Mouse (Mus musculus): ENCODE measurements at regions not wholly inside any gene's neighbourhood (a gene's known extent, or its start where the extent isn't known, plus 50 kb on each side); places are given as distances from the start of the nearest gene placed in this dataset.

DNA sequence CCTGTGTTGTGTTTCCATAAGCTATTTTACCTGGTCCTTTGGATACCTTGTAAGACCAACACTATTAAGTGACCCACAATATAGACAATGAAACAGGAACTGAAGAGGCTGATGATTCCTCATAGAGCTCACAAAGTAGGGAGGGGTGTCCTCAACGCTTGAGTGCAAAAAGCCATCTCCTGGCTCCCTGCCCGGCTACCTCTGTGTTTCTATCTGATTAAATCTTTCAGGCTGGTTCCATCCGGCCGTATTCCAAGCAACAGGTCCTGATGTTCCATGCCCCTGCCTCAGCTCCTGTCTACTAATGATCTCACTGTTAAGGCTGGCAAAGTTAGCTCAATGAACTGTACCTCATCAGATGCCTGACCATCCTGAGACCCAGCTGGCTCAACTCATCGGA is 75.3 kb upstream of the Spdye4c start:
- peaks cover 14% of the 10 kb centered on the region; the same call in 1 of the 2 replicates for H3K9me3 ChIP-seq (ENCODE audit: low read length)
- no peak for TF ChIP-seq POU5F1 (IDR thresholded peaks at IDR 0.05; ENCODE audit: borderline replicate concordance, low read length)
- TF ChIP-seq CTCF (conservative IDR thresholded peaks at IDR 0.05; ENCODE audit: low read length), result no peak
- no peak for TF ChIP-seq NANOG (IDR thresholded peaks at IDR 0.05; ENCODE audit: borderline replicate concordance, low read length)
- H3K4me1 ChIP-seq (replicated peaks; ENCODE audit: low read depth, low read length), result no peaks in the 10 kb centered on the region
- no peak overlapping the region for H3K4me3 ChIP-seq (replicated peaks; ENCODE audit: low read length)
- H3K27me3 ChIP-seq (ENCODE audit: insufficient read depth, low read length), result peaks cover 3% of the 10 kb centered on the region; the same call in 1 of the 2 replicates
- H3K36me3 ChIP-seq (ENCODE audit: insufficient read depth, low read length), result no peaks in the 10 kb centered on the region

DNA sequence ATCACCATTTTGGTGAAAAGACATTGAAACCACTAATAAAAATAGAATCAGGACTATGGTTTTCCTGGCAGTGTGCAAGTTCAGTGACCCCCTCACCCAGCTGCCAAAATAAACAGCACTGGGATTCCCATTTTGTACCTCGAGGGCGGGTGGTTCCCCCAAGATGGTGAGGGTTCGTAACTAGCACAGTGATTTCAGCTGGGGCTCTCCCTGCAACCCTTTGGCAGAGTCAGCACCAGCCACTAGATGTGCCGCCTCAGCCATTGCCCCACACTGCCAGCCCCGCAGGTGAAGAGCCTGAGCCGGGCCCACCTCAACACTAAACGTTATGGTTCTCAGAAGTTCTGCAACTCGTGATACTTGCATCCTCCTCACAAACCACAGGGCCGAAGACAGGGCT is 74.3 kb upstream of the Spdye4c start:
- H3K4me1 ChIP-seq (replicated peaks; ENCODE audit: low read depth, low read length), result no peaks in the 10 kb centered on the region
- TF ChIP-seq CTCF (conservative IDR thresholded peaks at IDR 0.05; ENCODE audit: low read length) (no peak), NANOG (IDR thresholded peaks at IDR 0.05; ENCODE audit: borderline replicate concordance, low read length) (no peak), POU5F1 (IDR thresholded peaks at IDR 0.05; ENCODE audit: borderline replicate concordance, low read length) (no peak)
- no peaks in the 10 kb centered on the region for H3K36me3 ChIP-seq (ENCODE audit: insufficient read depth, low read length)
- peaks cover 3% of the 10 kb centered on the region; the same call in 1 of the 2 replicates for H3K27me3 ChIP-seq (ENCODE audit: insufficient read depth, low read length)
- no peak overlapping the region for H3K4me3 ChIP-seq (replicated peaks; ENCODE audit: low read length)
- peaks cover 14% of the 10 kb centered on the region; the same call in 1 of the 2 replicates for H3K9me3 ChIP-seq (ENCODE audit: low read length)

DNA sequence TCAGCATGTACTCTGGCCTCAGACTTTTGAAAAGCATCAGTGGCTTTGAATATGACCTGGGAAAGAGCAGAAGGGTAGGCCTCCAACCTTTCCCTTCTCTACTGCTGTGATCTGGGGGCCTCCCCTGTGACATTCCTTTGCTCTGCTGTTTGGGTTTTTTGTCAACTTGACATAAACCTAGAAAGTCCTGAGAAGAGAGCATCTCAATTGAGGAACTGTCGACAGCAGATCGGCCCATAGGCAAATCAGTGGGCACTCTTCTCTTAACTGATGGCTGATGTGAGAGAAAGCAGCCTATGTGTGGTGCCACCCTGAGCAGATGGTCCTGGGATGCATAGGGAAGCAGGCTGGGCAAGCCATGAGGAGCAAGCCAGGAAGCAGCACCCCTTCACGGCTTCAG is 72.9 kb upstream of the Spdye4c start:
- TF ChIP-seq NANOG (IDR thresholded peaks at IDR 0.05; ENCODE audit: borderline replicate concordance, low read length), result no peak
- TF ChIP-seq CTCF (conservative IDR thresholded peaks at IDR 0.05; ENCODE audit: low read length), result no peak
- TF ChIP-seq POU5F1 (IDR thresholded peaks at IDR 0.05; ENCODE audit: borderline replicate concordance, low read length), result no peak
- H3K36me3 ChIP-seq (ENCODE audit: insufficient read depth, low read length), result no peaks in the 10 kb centered on the region
- no peak overlapping the region for H3K4me3 ChIP-seq (replicated peaks; ENCODE audit: low read length)
- H3K27me3 ChIP-seq (ENCODE audit: insufficient read depth, low read length), result peaks cover 3% of the 10 kb centered on the region; the same call in 1 of the 2 replicates
- peaks cover 14% of the 10 kb centered on the region; the same call in 1 of the 2 replicates for H3K9me3 ChIP-seq (ENCODE audit: low read length)
- no peaks in the 10 kb centered on the region for H3K4me1 ChIP-seq (replicated peaks; ENCODE audit: low read depth, low read length)

DNA sequence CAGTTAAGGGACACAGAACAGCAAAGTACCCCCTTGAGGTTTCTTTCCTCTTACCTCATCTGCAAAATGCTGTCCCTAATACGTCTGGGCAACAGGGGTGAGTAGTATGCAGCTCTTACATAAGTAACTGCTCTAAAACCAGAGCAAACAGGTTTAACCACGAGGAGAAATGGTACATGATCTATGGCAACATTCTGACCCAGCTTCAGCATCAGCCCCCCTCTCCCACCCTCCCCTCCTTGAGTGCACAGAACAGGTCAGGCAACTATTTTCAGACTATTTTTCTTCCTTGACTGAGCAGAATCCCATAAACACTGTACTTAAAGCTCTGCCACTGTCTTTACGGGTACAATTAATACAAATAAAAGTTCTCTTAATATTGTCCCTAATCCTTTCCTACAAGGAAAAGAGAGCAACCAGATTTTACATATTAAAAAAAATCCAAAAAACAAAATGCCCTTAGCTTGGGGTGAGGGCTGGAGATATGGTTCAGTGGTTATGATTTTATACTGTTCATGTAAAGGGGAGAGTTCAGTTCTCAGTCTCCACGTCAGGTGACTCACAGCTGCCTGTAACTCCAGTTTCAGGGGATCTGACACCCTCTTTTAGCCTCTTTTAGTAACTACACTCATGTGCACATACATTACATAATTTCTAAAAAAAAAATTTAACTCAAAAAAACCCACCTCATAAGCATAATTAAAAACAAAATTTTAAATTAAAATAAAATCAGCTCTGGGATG is 69.1 kb upstream of the Spdye4c start:
- H3K4me1 ChIP-seq (replicated peaks; ENCODE audit: low read depth, low read length), result no peaks in the 10 kb centered on the region
- no peak overlapping the region for H3K4me3 ChIP-seq (replicated peaks; ENCODE audit: low read length)
- TF ChIP-seq POU5F1 (IDR thresholded peaks at IDR 0.05; ENCODE audit: borderline replicate concordance, low read length), result no peak
- no peak for TF ChIP-seq NANOG (IDR thresholded peaks at IDR 0.05; ENCODE audit: borderline replicate concordance, low read length)
- TF ChIP-seq CTCF (conservative IDR thresholded peaks at IDR 0.05; ENCODE audit: low read length), result no peak
- peaks cover 1% of the 10 kb centered on the region; the same call in 1 of the 2 replicates for H3K27me3 ChIP-seq (ENCODE audit: insufficient read depth, low read length)
- H3K9me3 ChIP-seq (ENCODE audit: low read length), result peaks cover 14% of the 10 kb centered on the region; the same call in 1 of the 2 replicates
- H3K36me3 ChIP-seq (ENCODE audit: insufficient read depth, low read length), result no peaks in the 10 kb centered on the region

DNA sequence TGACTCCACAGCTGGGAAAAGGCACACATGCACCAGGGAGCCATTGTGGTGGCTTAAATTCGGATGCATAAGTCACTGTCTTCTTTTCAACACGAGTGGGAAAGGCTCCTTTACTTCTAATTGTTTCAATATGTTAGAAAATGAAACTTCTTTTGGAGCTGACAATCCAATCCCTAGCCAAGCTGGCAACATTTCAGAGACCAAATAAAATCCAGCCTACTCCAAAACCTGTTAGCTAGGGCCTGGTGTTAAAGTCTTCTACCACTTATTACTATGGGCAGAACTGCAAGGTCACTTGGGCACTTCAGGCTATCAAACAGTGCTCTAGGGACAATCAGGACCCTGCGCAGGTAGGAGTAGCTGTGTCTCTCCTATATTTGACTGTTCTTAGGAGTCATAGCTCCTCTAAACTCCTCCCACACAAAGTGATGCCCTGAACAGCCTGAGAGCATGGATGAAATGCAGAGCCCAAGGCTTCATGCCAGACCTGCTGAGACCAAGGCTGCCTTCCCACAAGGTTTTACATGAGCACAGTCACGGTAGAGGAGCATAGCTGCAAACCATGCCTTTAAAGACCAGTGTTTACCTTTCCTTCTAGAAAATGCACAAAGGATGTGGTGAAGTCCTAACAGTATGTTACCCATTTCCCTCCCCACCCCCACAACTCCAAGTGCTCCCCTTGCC is 67.4 kb upstream of the Spdye4c start:
- no peaks in the 10 kb centered on the region for H3K36me3 ChIP-seq (ENCODE audit: insufficient read depth, low read length)
- TF ChIP-seq NANOG (IDR thresholded peaks at IDR 0.05; ENCODE audit: borderline replicate concordance, low read length), result no peak
- TF ChIP-seq POU5F1 (IDR thresholded peaks at IDR 0.05; ENCODE audit: borderline replicate concordance, low read length), result no peak
- TF ChIP-seq CTCF (conservative IDR thresholded peaks at IDR 0.05; ENCODE audit: low read length), result no peak
- H3K27me3 ChIP-seq (ENCODE audit: insufficient read depth, low read length), result no peaks in the 10 kb centered on the region; the same call in 1 of the 2 replicates
- H3K4me1 ChIP-seq (replicated peaks; ENCODE audit: low read depth, low read length), result no peaks in the 10 kb centered on the region
- H3K9me3 ChIP-seq (ENCODE audit: low read length), result peaks cover 11% of the 10 kb centered on the region; the same call in 1 of the 2 replicates
- H3K4me3 ChIP-seq (replicated peaks; ENCODE audit: low read length), result no peak overlapping the region

DNA sequence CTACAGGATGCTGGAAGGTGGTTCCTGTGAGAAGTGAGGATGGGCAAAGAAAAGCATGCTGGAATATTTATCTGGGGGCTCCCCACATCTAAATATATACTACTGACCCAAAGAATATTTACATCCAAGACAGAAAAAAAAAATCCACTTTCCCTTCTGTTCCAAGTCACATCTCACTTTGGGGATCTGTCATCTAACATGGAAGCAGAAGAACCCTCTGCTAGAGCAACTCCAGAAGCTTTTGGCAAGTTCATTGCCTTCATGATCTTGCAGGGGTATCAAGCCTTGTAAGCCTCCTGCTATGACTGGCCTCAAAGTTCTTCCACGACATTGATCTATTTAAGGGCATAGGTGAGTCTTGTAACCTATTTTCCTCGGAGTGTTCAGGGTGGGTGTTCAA is 64.9 kb upstream of the Spdye4c start:
- H3K9me3 ChIP-seq (ENCODE audit: low read length), result no peaks in the 10 kb centered on the region
- no peak overlapping the region for H3K4me3 ChIP-seq (replicated peaks; ENCODE audit: low read length)
- TF ChIP-seq POU5F1 (IDR thresholded peaks at IDR 0.05; ENCODE audit: borderline replicate concordance, low read length) (no peak), NANOG (IDR thresholded peaks at IDR 0.05; ENCODE audit: borderline replicate concordance, low read length) (no peak), CTCF (conservative IDR thresholded peaks at IDR 0.05; ENCODE audit: low read length) (no peak)

DNA sequence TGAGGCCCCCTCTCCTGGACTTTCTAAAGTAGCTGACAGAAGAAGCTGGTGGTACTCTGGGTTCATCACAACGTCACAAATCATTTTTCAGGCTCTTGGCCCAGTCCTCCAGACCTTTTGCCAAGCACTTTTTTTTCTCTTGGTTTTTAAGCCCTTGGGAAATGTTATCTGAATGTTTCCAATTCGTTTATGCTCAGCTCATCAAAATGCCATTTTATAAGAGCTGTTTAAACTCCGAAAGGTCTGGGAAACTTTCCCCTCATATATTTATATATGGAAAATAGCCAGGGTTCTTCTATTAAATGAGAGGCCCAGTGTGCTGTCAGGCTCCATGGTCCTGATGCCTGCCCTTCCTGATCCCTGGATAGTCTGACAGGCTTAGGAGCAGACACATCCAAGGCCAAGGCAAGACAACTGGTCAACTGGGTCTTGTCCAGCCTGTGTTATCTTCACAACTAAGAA is 64.1 kb upstream of the Spdye4c start:
- no peak for TF ChIP-seq POU5F1 (IDR thresholded peaks at IDR 0.05; ENCODE audit: borderline replicate concordance, low read length)
- TF ChIP-seq CTCF (conservative IDR thresholded peaks at IDR 0.05; ENCODE audit: low read length), result no peak
- TF ChIP-seq NANOG (IDR thresholded peaks at IDR 0.05; ENCODE audit: borderline replicate concordance, low read length), result no peak
- H3K4me3 ChIP-seq (replicated peaks; ENCODE audit: low read length), result no peak overlapping the region

More for the DNA sequence above, 64.9 kb upstream of the Spdye4c start:
- Histone ChIP-seq H3K27me3 (ENCODE audit: insufficient read depth, low read length) (no peaks in the 10 kb centered on the region), H3K36me3 (ENCODE audit: insufficient read depth, low read length) (no peaks in the 10 kb centered on the region), H3K4me1 (replicated peaks; ENCODE audit: low read depth, low read length) (no peaks in the 10 kb centered on the region)

DNA sequence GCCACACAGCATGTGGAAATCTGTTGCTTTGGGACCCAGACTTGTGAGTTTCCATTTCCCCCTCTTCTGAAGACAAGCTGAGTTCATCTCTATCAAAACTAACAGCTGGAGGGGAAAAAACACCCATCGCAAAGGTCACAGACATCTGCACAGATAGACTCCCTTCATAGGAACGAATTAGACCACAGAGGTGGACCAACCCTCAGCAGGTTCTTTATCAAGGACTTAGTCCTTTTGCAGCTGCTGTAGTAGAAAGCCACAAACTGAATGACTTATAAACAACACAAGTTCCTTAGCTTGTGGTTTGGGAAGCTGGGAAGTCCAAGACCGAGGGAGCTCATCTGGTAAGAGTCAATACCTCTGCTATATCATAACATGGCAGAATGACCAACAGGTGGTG is 54.7 kb upstream of the Spdye4c start:
- H3K4me3 ChIP-seq (replicated peaks; ENCODE audit: low read length), result no peak overlapping the region
- no peak for TF ChIP-seq CTCF (conservative IDR thresholded peaks at IDR 0.05; ENCODE audit: low read length)
- TF ChIP-seq NANOG (IDR thresholded peaks at IDR 0.05; ENCODE audit: borderline replicate concordance, low read length), result no peak
- no peak for TF ChIP-seq POU5F1 (IDR thresholded peaks at IDR 0.05; ENCODE audit: borderline replicate concordance, low read length)
- H3K36me3 ChIP-seq (ENCODE audit: insufficient read depth, low read length), result no peaks in the 10 kb centered on the region
- H3K4me1 ChIP-seq (replicated peaks; ENCODE audit: low read depth, low read length), result no peaks in the 10 kb centered on the region
- H3K27me3 ChIP-seq (ENCODE audit: insufficient read depth, low read length), result peaks cover 2% of the 10 kb centered on the region; the same call in 1 of the 2 replicates
- H3K9me3 ChIP-seq (ENCODE audit: low read length), result no peaks in the 10 kb centered on the region

More for the DNA sequence above, 64.1 kb upstream of the Spdye4c start:
- no peaks in the 10 kb centered on the region for H3K9me3 ChIP-seq (ENCODE audit: low read length)
- H3K4me1 ChIP-seq (replicated peaks; ENCODE audit: low read depth, low read length), result no peaks in the 10 kb centered on the region
- no peaks in the 10 kb centered on the region for H3K27me3 ChIP-seq (ENCODE audit: insufficient read depth, low read length)
- H3K36me3 ChIP-seq (ENCODE audit: insufficient read depth, low read length), result no peaks in the 10 kb centered on the region

All from E14TG2a.4 (cell line).